Mouse (Mus musculus) heart, postnatal 4 days (tissue): ENCODE results near the gene Nuak2. TPM values are rescaled to one million over a fixed set of nuclear protein-coding genes. Genes with fewer than 3 reads are reported as not detected.
A peak's percentile ranks its signal among the peaks of the same experiment; 100 is the strongest.

ENCODE experiments used
- DNase-seq: peaks from one replicate; pipeline ENCODE4 v3.0.0; 2021
- total RNA-seq, 2 experiments: library from RNA; stranded (reverse); gene quantifications; 2 replicates each; pipeline ENCODE4 v1.2.3; 2021

The Nuak2 gene
- total RNA-seq, 2 experiments from 2014 or later, result 5.3 to 5.8 TPM

- no peak for DNase-seq
These were observed 38.3 kb downstream of the Nuak2 start for GRCm38 (mm10) chr1:132354234-132354633.

DNA sequence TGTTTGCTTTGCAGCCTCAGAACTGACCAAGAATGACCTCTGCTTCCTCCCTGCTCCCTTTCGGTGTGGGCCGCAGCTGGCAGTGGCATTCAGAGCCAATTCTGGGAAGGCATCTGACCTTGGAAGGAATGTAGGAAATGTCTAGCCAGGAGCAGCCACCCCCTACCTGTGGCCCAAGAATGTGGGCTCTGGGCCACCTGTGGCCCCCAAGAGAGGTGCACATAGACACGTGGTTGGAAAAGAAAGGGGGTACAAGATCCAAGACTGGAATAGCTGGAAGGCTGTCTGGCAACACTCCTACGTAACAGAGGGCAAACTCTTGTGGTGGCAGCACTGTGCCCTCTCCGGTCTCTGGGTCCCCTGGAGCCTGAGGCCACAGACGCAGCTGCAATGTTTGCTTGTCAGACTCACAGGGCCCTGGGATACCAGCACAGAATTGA lies 39.3 kb downstream of the Nuak2 start:
- DNase-seq, result peak; percentile 42

GRCm38 (mm10) chr1:132355841-132356242 lies 39.9 kb downstream of the Nuak2 start:
- DNase-seq, result peak; percentile 94

DNA sequence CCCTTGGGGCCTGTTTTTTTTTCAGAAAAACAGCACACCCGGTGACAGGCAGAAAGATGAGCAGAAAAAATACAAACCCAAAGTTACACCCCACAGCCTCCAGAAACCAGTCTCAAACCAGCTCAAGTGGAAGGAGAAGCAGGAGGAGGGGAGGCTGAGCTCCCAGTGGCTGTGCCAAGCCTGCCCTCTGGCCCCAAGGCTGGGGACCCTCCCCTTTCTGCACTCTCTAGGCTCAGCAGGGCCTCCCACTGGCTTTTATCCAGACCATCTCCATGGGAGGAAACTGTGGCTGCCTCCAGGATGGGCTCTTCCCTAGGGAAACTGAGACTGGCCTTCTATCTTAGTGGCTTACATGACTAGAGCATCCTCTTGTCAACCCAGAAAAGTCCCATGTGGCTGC lies 40.9 kb downstream of the Nuak2 start:
- DNase-seq, result no peak

DNA sequence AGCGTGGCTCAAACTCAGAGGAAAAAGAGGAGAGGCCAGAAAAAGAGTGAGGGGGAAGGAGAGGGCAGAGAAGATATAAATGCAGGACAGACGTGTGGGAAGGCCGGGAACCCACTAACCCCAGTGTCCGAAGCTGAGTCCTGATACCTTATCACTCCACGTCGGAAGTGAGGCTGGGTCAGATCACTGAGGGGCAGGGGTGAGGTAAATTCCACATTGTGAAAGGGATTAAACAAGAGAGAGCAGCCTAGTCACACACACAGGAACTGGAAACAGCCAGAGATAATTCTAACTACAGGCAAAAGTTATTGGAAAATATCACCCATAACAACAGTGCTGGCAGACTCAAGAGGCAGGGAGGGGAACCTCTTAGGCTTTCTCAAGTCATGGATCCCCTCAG lies 46.0 kb downstream of the Nuak2 start:
- DNase-seq, result no peak

DNA sequence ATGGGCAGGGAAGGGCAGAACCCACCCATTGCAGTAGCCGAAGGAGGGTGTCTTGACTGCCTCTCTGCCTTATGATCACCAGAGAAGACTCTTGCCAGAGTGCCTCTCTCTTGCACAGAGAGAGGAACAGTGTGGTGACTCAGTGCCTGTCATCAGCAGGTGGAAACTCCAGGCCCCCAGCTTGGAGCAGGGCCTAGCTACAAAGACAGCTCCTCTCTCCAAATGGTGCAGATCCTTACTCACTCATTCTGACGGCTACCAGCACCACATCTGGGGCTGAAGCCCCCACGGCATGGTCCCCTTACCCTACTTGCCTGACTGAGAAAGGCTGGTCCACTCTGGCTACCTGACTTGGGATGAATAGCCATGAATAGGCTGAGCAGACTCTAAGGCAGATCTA lies 48.5 kb downstream of the Nuak2 start:
- no peak for DNase-seq

GRCm38 (mm10) chr1:132364896-132365557 lies 49.1 kb downstream of the Nuak2 start:
- DNase-seq, result no peak

- DNase-seq, result no peak
These were observed 49.7 kb downstream of the Nuak2 start for GRCm38 (mm10) chr1:132365645-132366044.

DNA sequence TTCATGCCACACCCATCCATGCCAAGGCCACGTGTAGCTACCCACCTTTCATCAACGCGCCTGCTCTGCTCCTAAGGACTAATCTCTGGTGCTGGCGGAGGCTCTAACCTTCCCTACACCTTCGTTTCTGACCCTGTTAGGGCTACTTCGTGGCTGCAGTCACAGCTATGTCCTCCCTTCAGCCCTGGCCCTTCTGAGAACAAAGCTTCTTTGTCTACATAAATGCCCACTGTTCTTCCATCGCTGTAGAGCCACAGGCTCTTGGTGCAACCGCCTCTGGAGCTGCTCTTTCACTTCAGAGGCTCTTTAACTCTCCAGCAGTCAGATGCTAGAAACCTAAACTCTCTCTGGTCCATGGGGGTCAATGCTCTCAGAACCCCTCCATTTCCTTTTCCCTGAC lies 50.3 kb downstream of the Nuak2 start:
- no peak for DNase-seq

DNA sequence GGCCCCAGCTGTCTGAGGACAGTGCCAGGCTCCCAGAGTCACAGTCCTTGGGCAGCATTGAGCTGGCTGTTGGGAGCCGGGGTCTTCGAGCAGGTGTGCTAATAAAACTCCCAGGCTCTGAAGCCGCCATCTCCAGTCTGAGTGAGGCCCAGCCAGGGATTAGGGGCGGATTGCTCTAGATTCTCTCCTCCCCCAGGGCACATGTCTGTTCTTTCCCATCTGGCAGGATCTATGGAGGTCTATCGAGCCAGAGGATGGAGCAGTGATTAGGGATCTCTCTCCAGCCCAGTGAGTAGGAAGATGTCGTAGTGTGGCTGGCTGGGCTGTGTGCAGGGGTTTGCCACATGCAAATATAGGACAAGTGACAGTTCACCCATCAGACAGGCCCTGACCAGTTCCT lies 51.0 kb downstream of the Nuak2 start:
- DNase-seq, result no peak

- peak; percentile 90 for DNase-seq
These were observed 52.0 kb downstream of the Nuak2 start for GRCm38 (mm10) chr1:132367692-132368506.

DNA sequence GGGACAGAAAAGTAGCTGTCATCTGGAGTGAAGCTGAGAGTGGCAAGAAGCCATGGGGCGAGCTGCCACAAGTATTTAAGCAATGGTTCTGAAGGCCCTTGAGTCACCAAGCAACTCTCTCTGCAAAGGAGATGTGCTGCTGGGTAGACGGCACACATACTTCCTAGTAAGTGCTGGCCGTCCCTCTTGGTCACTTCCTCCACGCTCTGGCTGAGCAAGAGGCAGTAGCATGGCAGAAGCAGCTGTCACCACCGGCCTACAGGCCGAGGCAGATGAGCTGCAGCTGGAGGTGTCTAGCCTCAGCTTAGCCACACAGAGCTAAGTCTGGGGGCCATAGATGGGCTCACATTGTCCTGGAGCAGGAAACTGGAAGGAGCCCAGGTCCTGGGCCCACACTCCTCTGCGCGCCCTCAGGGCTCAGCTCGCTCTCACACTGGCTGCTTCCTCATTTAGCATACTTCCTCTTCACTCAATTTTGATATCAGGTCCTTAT lies 54.8 kb downstream of the Nuak2 start:
- DNase-seq, result peak; percentile 53

GRCm38 (mm10) chr1:132371298-132372081 lies 55.6 kb downstream of the Nuak2 start:
- DNase-seq, result no peak

DNA sequence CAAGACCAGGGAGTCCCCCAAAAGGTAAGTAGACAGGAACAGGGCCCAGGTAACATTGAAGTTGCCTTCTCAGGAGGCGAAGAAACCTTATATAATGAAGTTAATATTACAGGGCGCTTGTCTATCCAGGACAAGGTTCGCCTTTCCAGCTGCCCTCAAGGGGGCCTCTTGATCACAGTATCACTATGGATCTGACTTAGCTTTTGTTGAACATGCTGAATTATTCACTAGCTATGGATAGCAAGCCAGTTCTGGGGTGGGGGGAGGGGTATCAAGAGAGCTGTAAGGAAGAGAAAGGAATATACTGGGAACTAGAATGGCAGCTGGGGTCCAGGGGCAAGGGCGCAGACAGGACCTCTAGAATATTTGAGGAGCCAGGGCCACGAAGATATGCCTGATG lies 56.4 kb downstream of the Nuak2 start:
- DNase-seq, result no peak

- DNase-seq, result no peak
These were observed 57.1 kb downstream of the Nuak2 start for GRCm38 (mm10) chr1:132372896-132373534.

DNA sequence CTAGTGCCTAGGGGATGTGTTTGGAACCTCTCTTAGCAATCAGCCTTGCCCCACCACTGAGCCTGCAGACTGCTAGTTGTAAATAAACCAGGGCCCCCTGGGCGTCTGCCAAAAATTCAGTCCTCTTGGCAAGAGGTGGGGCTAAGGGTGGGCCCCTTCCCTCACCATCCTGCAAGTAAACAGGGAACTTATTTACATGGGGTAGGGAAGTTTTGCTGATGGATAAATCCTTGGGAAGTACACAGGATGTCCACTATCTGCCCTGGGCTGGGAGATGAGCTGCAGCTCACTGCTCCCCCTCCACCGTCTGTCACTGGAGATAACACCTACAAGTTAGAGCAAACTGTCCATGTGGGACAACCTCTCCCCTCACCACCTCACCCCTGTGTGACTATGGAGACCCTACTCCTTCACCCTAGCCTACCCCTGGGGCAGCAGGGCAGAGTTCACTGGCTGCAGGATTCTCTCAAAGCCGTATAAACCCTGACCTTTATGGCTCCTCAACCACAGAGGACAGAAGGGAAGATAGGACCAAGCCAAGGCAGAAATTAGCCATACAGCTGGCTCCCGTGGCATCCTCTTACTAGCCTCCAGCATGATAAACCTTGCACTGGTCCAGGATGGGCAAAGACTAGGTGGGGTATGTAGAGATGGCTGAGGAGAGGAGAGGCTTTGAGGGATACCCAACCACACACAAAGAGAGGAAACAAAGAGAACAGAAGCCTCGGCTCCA lies 58.4 kb downstream of the Nuak2 start:
- DNase-seq, result peak; percentile 80

DNA sequence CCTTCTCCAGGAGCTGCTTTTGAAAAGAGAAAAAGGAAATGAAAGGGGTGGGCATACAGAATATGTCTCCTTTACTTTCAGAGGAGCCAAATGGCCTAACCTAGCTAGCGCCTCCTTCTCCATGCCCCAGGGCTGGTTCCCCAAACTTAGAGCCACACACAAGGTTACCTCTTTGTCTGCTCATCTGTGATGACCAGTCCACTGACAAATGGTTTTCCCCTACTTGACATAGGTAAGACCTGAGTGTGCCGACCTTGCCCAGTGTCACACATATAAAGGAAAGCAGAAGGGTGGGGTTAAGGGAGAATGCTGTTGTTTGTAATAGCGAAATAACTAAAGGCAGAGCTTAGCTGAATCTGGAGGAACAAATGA lies 58.9 kb downstream of the Nuak2 start:
- DNase-seq, result no peak

DNA sequence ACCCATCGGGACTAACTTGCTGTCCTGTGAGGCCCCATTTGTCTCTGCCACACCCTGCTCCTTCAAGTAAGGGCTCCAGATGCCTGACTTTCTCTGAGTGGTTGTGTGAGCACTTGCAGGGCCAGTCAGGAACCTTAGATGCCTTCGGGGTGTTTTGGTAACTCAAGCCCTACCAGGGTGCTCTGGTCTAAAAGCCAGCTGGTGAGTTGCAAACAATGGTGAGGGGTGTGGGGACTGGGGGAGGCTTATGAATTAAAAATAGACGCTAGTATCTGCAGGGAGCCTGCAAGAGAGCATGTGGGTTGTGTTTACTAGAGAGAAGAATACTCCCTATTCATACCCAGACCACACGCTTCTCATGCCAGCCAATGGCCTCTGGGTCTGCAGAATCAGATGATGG lies 59.3 kb downstream of the Nuak2 start:
- DNase-seq, result no peak

- DNase-seq, result peak; percentile 47
These were observed 60.5 kb downstream of the Nuak2 start for GRCm38 (mm10) chr1:132376211-132377054.

DNA sequence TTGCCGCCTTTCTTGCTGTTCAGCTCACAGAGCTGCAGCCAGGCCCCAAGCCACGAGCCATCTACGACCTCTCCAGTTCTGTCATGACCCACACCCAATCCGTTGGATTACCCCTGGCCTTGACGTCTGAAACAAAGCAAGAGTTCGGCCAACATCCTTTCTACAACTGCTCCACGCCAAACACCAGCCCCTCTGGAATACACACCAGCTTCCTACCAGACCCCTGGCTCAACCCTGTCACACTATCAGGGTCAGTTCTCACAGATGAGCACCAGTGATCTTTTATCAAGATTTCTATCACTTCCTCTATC lies 61.1 kb downstream of the Nuak2 start:
- DNase-seq, result no peak

DNA sequence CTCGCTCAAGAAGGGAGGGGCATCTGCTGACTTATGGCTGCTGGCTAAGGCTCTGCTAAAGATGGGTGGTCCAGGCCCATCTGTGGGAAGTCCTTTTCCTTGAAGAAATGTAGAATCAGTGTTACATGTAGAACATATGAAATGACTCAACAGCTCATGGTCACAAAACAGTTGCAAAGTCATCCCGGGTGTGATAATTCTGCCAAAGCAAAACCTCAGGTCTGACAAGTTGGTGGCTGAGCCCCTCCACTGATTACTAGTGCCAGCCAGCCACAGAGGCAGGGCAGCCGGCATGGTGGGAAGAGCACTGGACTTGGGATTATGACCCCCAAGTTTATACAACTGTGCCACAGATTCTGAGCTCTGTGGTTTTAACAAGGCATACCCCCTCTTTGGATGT lies 61.9 kb downstream of the Nuak2 start:
- no peak for DNase-seq
